Mouse (Mus musculus): ENCODE measurements around the gene Smarcad1.

DNA sequence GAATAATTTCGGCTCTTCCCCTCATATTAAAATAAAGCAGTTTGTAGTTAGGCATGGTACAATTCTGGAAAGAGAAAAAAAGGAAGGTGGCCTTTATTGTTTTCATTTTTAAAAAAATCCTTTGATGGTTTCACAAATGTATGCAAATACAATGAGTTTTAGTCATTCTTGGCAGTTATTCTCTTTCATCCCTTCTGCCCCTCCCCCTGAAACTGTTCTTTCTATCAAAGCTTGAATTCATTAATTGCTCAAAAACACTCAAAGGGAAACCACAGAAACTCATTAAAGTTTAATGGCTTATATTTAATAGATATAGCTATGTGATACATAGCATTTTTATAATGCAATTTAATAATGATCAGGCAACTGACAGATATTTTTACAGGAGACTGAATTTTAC lies 95.9 kb downstream of the Smarcad1 start:
- TF ChIP-seq CTCF (IDR thresholded peaks at IDR 0.05; ENCODE audit: control insufficient read depth, insufficient read depth, insufficient replicate concordance, low read depth, low read length) (no peak), POLR2A (IDR thresholded peaks at IDR 0.05; ENCODE audit: control insufficient read depth, low read depth, low read length) (no peak)

Measured in testis, adult 2 months (tissue).